Mouse (Mus musculus) C2C12 (cell line): Measurements from ENCODE around the gene Slc25a45.

Experiments
- CEBPB ChIP-seq: IDR thresholded peaks from one replicate; pipeline ENCODE4 v1.6.1; 2011; ENCODE audit warnings: low read depth, mild to moderate bottlenecking, control low read depth, moderate library complexity
- CTCF ChIP-seq: IDR thresholded peaks from one replicate; pipeline ENCODE4 v1.5.1; 2011; ENCODE audit not compliant: control insufficient read depth, insufficient read depth, insufficient read length
- MAX ChIP-seq: IDR thresholded peaks from one replicate; pipeline ENCODE4 v1.6.1; 2011; ENCODE audit warnings: mild to moderate bottlenecking, control low read depth
- MYOD1 ChIP-seq: IDR thresholded peaks from one replicate; pipeline ENCODE4 v1.6.1; 2011; ENCODE audit warnings: low read depth; ENCODE audit not compliant: control insufficient read depth, insufficient read length
- MYOG ChIP-seq: IDR thresholded peaks from one replicate; pipeline ENCODE4 v1.6.1; 2011; ENCODE audit not compliant: control insufficient read depth, insufficient read length; ENCODE audit errors: extremely low read depth
- USF1 ChIP-seq: IDR thresholded peaks from one replicate; pipeline ENCODE4 v1.6.1; 2011; ENCODE audit warnings: low read depth, mild to moderate bottlenecking, control low read depth, moderate library complexity

- no peak for TF ChIP-seq CTCF
- TF ChIP-seq USF1 = no peak
- no peak for TF ChIP-seq MAX
- TF ChIP-seq MYOD1 = no peak
- TF ChIP-seq CEBPB = no peak
- TF ChIP-seq MYOG = no peak
Observed at GRCm38 (mm10) chr19:5911430-5912102, 34.0 kb downstream of the Slc25a45 start.
